Comparison of ENCODE assay signal across 25 mouse cellular contexts in the genomic region with DNA sequence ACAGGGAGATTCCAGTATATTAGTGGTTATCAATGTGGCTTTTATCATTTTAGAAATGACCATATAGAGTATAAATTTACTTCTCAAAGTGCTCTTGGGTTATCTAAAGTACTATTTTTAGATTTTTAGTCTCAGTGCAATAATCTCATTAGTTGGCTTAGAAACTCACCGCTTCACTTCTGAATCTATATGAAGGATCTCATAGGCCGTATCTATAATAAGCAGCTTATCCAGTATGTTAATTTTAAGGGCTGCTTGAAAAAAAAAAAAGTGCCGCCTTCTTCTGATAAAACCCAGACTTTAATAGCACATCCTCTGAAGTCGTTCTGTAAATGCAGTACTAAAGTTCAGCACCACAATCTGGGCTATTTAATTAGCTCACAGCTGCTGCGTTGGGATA. TPM values are rescaled to one million over a fixed set of nuclear protein-coding genes. Genes with fewer than 3 reads are reported as not detected.
A peak's percentile ranks its signal among the peaks of the same experiment; 100 is the strongest.
DNase-seq lines count a peak whose midpoint lies in the region; ATAC-seq and TF ChIP-seq lines count a peak whose summit lies in the region.
"Had no signal": no experiment of that assay in that cellular context is flagged by ENCODE, and none has a peak within 500 bp of the region (broad histone marks: within the 10 kb centered on the region; RNA-seq: fewer than 3 reads in every experiment).

No protein-coding gene starts in this region.

- H3K9me3 ChIP-seq in liver, embryonic 14.5 days (ENCODE audit: control insufficient read depth, low read length): no peaks in the 10 kb centered on the region
- no peaks in the 10 kb centered on the region for H3K9me3 ChIP-seq in liver, embryonic 12.5 days (replicated peaks)
- H3K9me3 ChIP-seq in midbrain, embryonic 11.5 days (ENCODE audit: control insufficient read depth, low read length): no peaks in the 10 kb centered on the region
- H3K9me3 ChIP-seq in midbrain, embryonic 15.5 days: no peaks in the 10 kb centered on the region
- H3K9me3 ChIP-seq in liver, embryonic 16.5 days (replicated peaks; ENCODE audit: control insufficient read depth, low read length): no peaks in the 10 kb centered on the region
- H3K9me3 ChIP-seq: embryonic facial prominence, embryonic 13.5 days; embryonic facial prominence, embryonic 15.5 days; forebrain, embryonic 10.5 days; forebrain, embryonic 12.5 days had no signal

- H3K9ac ChIP-seq in liver, embryonic 14.5 days (replicated peaks): no peak overlapping the region
- no peak overlapping the region for H3K9ac ChIP-seq in liver, embryonic 12.5 days
- no peak overlapping the region for H3K9ac ChIP-seq in midbrain, embryonic 11.5 days (ENCODE audit: low read length)
- no peak overlapping the region for H3K9ac ChIP-seq in midbrain, embryonic 15.5 days
- no peak overlapping the region for H3K9ac ChIP-seq in liver, embryonic 16.5 days (ENCODE audit: low read depth, low read length)
- H3K9ac ChIP-seq: embryonic facial prominence, embryonic 13.5 days; embryonic facial prominence, embryonic 15.5 days; forebrain, embryonic 12.5 days had no signal

- peak overlapping the region; percentile 34; the same call in 1 of the 2 replicates for H3K27ac ChIP-seq in liver, embryonic 14.5 days
- no peak overlapping the region; the same call in 1 of the 2 replicates for H3K27ac ChIP-seq in liver, embryonic 12.5 days
- no peak overlapping the region for H3K27ac ChIP-seq in midbrain, embryonic 11.5 days (ENCODE audit: low read depth, low read length)
- no peak overlapping the region for H3K27ac ChIP-seq in midbrain, embryonic 15.5 days
- 0 out of 2 replicates have a peak overlapping the region, but pooled peaks have one; percentile 5 for H3K27ac ChIP-seq in liver, embryonic 16.5 days (ENCODE audit: low read length)
- H3K27ac ChIP-seq: embryonic facial prominence, embryonic 13.5 days; embryonic facial prominence, embryonic 15.5 days; forebrain, embryonic 10.5 days; forebrain, embryonic 12.5 days had no signal

- ATAC-seq in liver, embryonic 14.5 days (ENCODE audit: insufficient read depth): no peak
- ATAC-seq in liver, embryonic 12.5 days: no peak
- no peak for ATAC-seq in midbrain, embryonic 11.5 days (ENCODE audit: low FRiP score)
- ATAC-seq in midbrain, embryonic 15.5 days (replicated peaks): no peak
- ATAC-seq in liver, embryonic 16.5 days (ENCODE audit: low read depth): no peak
- ATAC-seq in megakaryocyte-erythroid progenitor cell, adult 5-6 weeks (replicated peaks; ENCODE audit: low FRiP score, low TSS enrichment, poor library complexity, severe bottlenecking): 0 out of 2 replicates have a peak, but pooled peaks have one; percentile 36
- no peak for ATAC-seq in monocyte, adult 5-6 weeks (replicated peaks; ENCODE audit: insufficient number of reproducible peaks, low FRiP score, low TSS enrichment, poor library complexity, severe bottlenecking)
- ATAC-seq: forebrain, embryonic 14.5 days; forebrain, embryonic 16.5 days had no signal

- no peaks in the 10 kb centered on the region for H3K36me3 ChIP-seq in liver, embryonic 14.5 days (replicated peaks; ENCODE audit: control insufficient read depth, insufficient read depth, low read depth)
- H3K36me3 ChIP-seq in liver, embryonic 12.5 days: no peaks in the 10 kb centered on the region
- H3K36me3 ChIP-seq in midbrain, embryonic 11.5 days (ENCODE audit: control insufficient read depth, insufficient read depth, low read length): no peaks in the 10 kb centered on the region
- no peaks in the 10 kb centered on the region for H3K36me3 ChIP-seq in midbrain, embryonic 15.5 days (replicated peaks)
- no peaks in the 10 kb centered on the region for H3K36me3 ChIP-seq in liver, embryonic 16.5 days (ENCODE audit: control insufficient read depth, insufficient read depth)
- H3K36me3 ChIP-seq: embryonic facial prominence, embryonic 13.5 days; embryonic facial prominence, embryonic 15.5 days; forebrain, embryonic 10.5 days; forebrain, embryonic 12.5 days had no signal

- no peak; the same call in 1 of the 2 replicates for TF ChIP-seq EP300 in liver, embryonic 14.5 days (IDR thresholded peaks at IDR 0.05; ENCODE audit: low read depth)

- peaks cover 21 to 26% of the 10 kb centered on the region in 2 experiments for H3K4me1 ChIP-seq in liver, embryonic 14.5 days (replicated peaks; ENCODE audit: control insufficient read depth in 2 of 2, insufficient read depth in 2 of 2, low read length in 1 of 2)
- peaks cover 33% of the 10 kb centered on the region for H3K4me1 ChIP-seq in liver, embryonic 12.5 days
- no peaks in the 10 kb centered on the region for H3K4me1 ChIP-seq in midbrain, embryonic 11.5 days (ENCODE audit: control insufficient read depth, insufficient read depth, low read length)
- H3K4me1 ChIP-seq in midbrain, embryonic 15.5 days: no peaks in the 10 kb centered on the region
- H3K4me1 ChIP-seq in liver, embryonic 16.5 days (ENCODE audit: control insufficient read depth, low read depth, low read length): peaks cover 22% of the 10 kb centered on the region
- H3K4me1 ChIP-seq: embryonic facial prominence, embryonic 13.5 days; embryonic facial prominence, embryonic 15.5 days; forebrain, embryonic 10.5 days; forebrain, embryonic 12.5 days had no signal

- WGBS in liver, embryonic 14.5 days (ENCODE audit: insufficient replicate concordance): 35% methylated on average over 5 of the region's 5 CpGs
- 46% methylated on average over 5 of the region's 5 CpGs for WGBS in liver, embryonic 12.5 days (ENCODE audit: insufficient replicate concordance)
- 86% methylated on average over 5 of the region's 5 CpGs for WGBS in midbrain, embryonic 11.5 days
- 75% methylated on average over 5 of the region's 5 CpGs for WGBS in midbrain, embryonic 15.5 days
- 33% methylated on average over 5 of the region's 5 CpGs for WGBS in liver, embryonic 16.5 days (ENCODE audit: insufficient replicate concordance)

- H3K4me3 ChIP-seq in liver, embryonic 14.5 days (ENCODE audit: insufficient read depth in 1 of 2, low read depth in 2 of 2, low read length in 2 of 2): no peak overlapping the region
- no peak overlapping the region for H3K4me3 ChIP-seq in liver, embryonic 12.5 days
- no peak overlapping the region for H3K4me3 ChIP-seq in midbrain, embryonic 11.5 days (ENCODE audit: low read depth, low read length)
- H3K4me3 ChIP-seq in midbrain, embryonic 15.5 days: no peak overlapping the region
- no peak overlapping the region for H3K4me3 ChIP-seq in liver, embryonic 16.5 days (ENCODE audit: low read depth, low read length)
- H3K4me3 ChIP-seq: embryonic facial prominence, embryonic 13.5 days; embryonic facial prominence, embryonic 15.5 days; erythroblast, embryonic 14.5 days; forebrain, embryonic 10.5 days; forebrain, embryonic 12.5 days had no signal

- TF ChIP-seq CTCF in liver, embryonic 14.5 days (IDR thresholded peaks at IDR 0.05; ENCODE audit: low read depth): no peak

- DNase-seq in liver, embryonic 14.5 days (ENCODE audit: low read depth in 3 of 3, low spot score in 3 of 3): no peak
- peak; percentile 31 for DNase-seq in midbrain, embryonic 11.5 days (ENCODE audit: low spot score, missing footprints)
- DNase-seq in Muller cell, postnatal 12 days (ENCODE audit: inconsistent ontology term): no peak
- DNase-seq: adrenal gland, adult 2 months; adrenal gland, postnatal 10 days; adrenal gland, postnatal 25 days; cerebellum, adult 11 months; cerebellum, adult 18-20 months; cerebellum, adult 8-10 months; cerebellum, adult 9-11 months; cerebellum, postnatal 14 days; cerebellum, postnatal 36 days; embryo, embryonic 11 days had no signal

- H3K4me2 ChIP-seq in liver, embryonic 14.5 days (ENCODE audit: low read depth): peak overlapping the region; percentile 9; the same call in 1 of the 2 replicates
- no peak overlapping the region for H3K4me2 ChIP-seq in liver, embryonic 12.5 days
- no peak overlapping the region for H3K4me2 ChIP-seq in midbrain, embryonic 11.5 days
- no peak overlapping the region for H3K4me2 ChIP-seq in midbrain, embryonic 15.5 days
- H3K4me2 ChIP-seq in liver, embryonic 16.5 days (ENCODE audit: low read depth, low read length): no peak overlapping the region; the same call in 1 of the 2 replicates
- H3K4me2 ChIP-seq: embryonic facial prominence, embryonic 13.5 days; embryonic facial prominence, embryonic 15.5 days; forebrain, embryonic 12.5 days had no signal

- no peaks in the 10 kb centered on the region for H3K27me3 ChIP-seq in liver, embryonic 14.5 days (ENCODE audit: control insufficient read depth, insufficient read depth, low read length)
- no peaks in the 10 kb centered on the region for H3K27me3 ChIP-seq in liver, embryonic 12.5 days (replicated peaks)
- no peaks in the 10 kb centered on the region for H3K27me3 ChIP-seq in midbrain, embryonic 11.5 days (ENCODE audit: control insufficient read depth, insufficient read depth, low read length)
- no peaks in the 10 kb centered on the region for H3K27me3 ChIP-seq in midbrain, embryonic 15.5 days (replicated peaks)
- H3K27me3 ChIP-seq in liver, embryonic 16.5 days (ENCODE audit: control insufficient read depth, insufficient read depth, low read depth, low read length): no peaks in the 10 kb centered on the region
- H3K27me3 ChIP-seq: embryonic facial prominence, embryonic 13.5 days; embryonic facial prominence, embryonic 15.5 days; forebrain, embryonic 12.5 days had no signal

RNA-seq across cellular contexts. Expression of a gene that starts 12.7 kb away (rescaled TPM):
- polyA plus RNA-seq in liver, embryonic 14.5 days (2012; rRNA removed): 5.2 and 7.4 TPM in 2 replicates
- 27.6 and 29.0 TPM in 2 replicates for polyA plus RNA-seq in liver, embryonic 14.5 days (2014; fragmentation: Nextera tagmentation; extraction: Ambion mirVana)
- polyA plus RNA-seq in liver, embryonic 12.5 days (2016; fragmentation: Nextera tagmentation; extraction: Ambion mirVana): 46.9 and 48.9 TPM in 2 replicates
- 76.4 and 88.3 TPM in 2 replicates for polyA plus RNA-seq in midbrain, embryonic 11.5 days (2014; fragmentation: Nextera tagmentation; extraction: Ambion mirVana)
- 216 and 232 TPM in 2 replicates for polyA plus RNA-seq in midbrain, embryonic 15.5 days (2015; fragmentation: Nextera tagmentation; extraction: Ambion mirVana)
- 27.4 and 29.0 TPM in 2 replicates for polyA plus RNA-seq in liver, embryonic 16.5 days (2015; fragmentation: Nextera tagmentation; extraction: Ambion mirVana)
- 15.8 and 21.1 TPM in 2 replicates for total RNA-seq in megakaryocyte-erythroid progenitor cell, adult 5-6 weeks (2014; fragmentation: Nextera tagmentation)
- 26.7 and 28.9 TPM in 2 replicates for total RNA-seq in megakaryocyte-erythroid progenitor cell, adult 5-6 weeks (2017)
- 167 to 305 TPM (median 212 TPM) in 3 replicates for total RNA-seq in monocyte, adult 5-6 weeks (2017)

Comparison
In these comparisons a context has a peak if more than half of its experiments do, and no peak if none do; other contexts are left out.
1. H3K27ac ChIP-seq: peak in liver, embryonic 14.5 days (single experiment) and liver, embryonic 16.5 days (single experiment); none in liver, embryonic 12.5 days (single experiment), midbrain, embryonic 11.5 days (single experiment) and midbrain, embryonic 15.5 days (single experiment).